Mouse (Mus musculus): ENCODE data around the gene Bivm.

DNA sequence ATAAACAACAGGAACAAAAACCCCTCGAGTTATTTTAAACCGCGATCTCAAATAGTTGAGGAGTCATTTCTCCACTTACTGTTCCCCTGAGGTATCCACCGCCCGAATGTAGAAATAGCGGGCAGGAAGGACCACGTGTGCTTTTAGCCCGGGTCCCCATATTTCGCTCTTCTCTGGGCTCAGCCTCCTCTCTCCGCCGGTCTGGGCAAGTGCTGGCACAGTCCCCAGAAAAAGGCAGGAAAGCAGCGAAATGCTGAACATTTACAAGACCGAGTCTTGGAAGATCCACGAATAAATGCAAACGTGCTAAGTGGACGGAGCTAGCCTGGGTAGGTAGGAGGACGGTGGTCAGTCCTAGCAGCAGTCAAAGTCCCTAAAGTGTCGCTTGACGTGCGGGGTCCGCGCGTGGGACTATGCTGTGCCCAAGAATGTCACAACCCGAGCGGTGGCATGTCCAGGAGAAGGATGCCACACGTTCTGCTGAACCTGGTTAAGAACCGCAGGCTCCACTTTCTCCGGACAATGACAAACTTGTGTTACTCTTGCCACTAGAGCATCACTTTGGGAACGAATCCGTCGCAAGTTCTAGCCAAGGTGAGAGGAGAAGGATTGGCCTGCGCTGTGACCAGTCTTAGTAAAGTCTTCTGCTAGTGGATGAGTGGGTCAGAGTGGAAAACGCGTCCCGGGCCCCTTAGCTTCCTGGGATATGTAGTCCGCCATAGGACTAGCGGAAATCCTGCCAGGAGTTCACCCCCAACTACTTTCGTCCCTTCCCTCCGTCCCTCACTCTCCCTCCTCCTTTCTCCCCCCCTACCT lies at the start of gene Bivm, which contains the start of gene Kdelc1:
- TF ChIP-seq POLR2A (IDR thresholded peaks at IDR 0.05; ENCODE audit: borderline replicate concordance, control insufficient read depth, low read depth, low read length) (no peak), CTCF (IDR thresholded peaks at IDR 0.05; ENCODE audit: control insufficient read depth, insufficient read depth, low read length) (no peak)
